Mouse (Mus musculus): ENCODE measurements around the gene Chd4.

DNA sequence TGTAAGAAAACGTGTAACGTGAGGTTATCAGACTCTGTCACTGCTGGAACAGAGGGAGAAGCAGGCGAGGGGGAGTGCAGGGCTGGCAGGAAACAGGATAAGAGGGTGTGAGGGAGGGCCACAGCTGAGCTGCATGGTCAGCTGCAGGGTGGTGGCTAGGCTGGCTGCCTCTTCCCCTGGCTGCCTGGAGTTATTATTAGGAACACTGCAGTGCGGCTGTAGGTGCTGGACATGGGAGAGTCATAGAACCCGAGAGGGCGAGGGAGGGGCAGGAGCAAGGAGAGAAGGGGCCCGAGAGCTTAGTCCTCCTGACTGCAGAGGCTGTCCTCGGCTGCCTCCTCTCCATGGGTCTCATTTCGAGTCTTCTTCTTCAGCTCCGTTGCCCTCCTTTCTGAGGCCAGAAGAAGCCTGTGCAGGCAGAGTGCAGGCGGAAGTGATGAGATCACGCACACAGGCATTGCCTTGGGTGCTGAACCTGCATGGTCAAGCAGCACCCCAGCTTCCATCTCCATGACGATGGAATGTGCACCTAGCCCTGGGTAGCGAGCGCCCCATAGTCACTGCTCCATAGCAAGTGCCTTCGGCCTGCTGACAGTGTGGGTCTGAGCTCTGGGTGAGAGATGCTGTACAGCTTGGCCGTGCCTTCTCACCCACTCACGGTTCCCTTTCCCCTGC lies 52.6 kb downstream of the Chd4 start:
- no peak for TF ChIP-seq CTCF (IDR thresholded peaks at IDR 0.05; ENCODE audit: control insufficient read depth, insufficient read depth, insufficient replicate concordance, low read depth, low read length)
- peak; percentile 45; the same call in 1 of the 2 replicates for TF ChIP-seq POLR2A (IDR thresholded peaks at IDR 0.05; ENCODE audit: control insufficient read depth, low read depth, low read length)
